Mouse (Mus musculus): ENCODE data around the gene Epgn.

DNA sequence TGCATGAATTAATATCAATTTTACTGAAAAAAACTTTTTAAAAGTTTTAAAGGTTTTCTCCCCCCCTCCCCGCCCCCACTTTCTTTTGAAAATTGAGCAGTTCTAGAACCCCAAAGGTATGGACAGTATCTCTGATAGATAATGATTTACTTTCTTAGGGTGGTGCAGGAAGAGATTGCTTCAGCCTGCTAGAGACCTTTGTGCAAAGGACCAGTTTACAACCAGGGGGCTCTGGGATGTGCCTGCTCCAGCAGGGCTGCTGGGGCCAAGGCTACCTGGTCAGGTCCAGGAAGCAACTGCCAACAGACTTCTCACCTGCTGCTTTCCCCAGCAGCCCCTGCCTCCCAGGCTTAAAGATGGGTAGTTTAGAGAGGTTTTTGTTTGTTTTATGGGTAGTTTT lies 47.8 kb downstream of the Epgn start:
- TF ChIP-seq CTCF (IDR thresholded peaks at IDR 0.05; ENCODE audit: insufficient read depth, low read depth, low read length) (no peak), POLR2A (IDR thresholded peaks at IDR 0.05; ENCODE audit: insufficient read depth, low read depth, low read length) (no peak)
